Mouse (Mus musculus): ENCODE measurements around the gene Bricd5. TPM values are rescaled to one million over a fixed set of nuclear protein-coding genes. Genes with fewer than 3 reads are reported as not detected.

Bricd5 gene
- polyA plus RNA-seq, 1 experiment from 2014 or later: 0.77 TPM

DNA sequence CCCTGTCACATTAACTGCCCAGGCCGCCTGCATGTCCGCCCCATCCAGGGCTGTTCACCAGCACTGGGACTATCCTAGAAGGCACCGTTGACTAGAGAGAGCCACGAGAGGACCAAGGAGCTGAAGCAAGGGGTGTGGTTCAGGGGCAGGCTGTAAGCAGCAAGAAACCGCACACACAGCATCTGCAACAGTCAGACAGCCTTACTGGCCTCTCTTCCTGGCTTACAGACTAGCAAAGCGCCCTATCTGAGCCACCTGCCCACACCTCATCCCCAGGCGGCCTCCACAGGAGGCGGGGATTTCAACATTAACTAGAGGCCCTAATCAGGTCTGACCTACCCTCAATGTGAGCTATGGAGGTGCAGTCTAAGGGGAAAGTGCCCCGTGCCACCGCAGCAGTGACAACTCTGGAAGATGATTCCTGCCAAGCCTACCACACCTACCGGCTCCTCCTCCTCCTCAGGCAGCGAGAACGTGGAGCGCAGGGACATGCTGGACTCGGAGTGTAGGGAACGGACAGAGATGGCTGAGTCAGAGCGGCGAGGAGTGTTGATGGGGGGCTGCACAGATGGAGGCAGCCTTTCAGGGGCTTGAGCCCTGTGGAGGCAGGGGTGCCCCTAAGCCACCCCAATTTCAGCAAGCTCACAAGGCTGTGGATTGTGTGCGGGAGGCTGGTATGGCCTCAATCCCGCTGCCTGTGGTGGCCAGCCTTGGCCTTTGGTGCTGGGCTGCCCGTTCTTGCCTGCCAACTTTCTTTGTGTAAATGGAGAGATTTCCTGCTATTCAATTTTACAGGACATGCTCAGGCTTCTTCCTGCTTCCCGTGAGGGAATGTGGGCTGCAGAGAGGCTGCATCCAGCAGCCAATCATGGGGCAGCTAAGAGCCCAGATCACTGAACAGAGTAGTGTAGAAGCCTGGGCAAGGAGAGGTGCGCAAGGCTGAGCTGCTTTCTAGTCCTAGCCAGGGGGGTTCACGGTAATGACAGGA is 40.9 kb downstream of the Bricd5 start:
- Histone ChIP-seq H3K9ac (no peak overlapping the region), H3K9me3 (no peaks in the 10 kb centered on the region), H3K27me3 (no peaks in the 10 kb centered on the region), H3K4me2 (0 out of 2 replicates have a peak overlapping the region, but pooled peaks have one; percentile 11), H3K27ac (replicated peaks) (0 out of 2 replicates have a peak overlapping the region, but pooled peaks have one; percentile 25), H3K4me3 (no peak overlapping the region), H3K4me1 (replicated peaks) (no peaks in the 10 kb centered on the region), H3K36me3 (peaks cover 62% of the 10 kb centered on the region)
- 89% methylated on average over 24 of the region's 24 CpGs for WGBS
- no peak for ATAC-seq (ENCODE audit: low FRiP score, low read depth)

DNA sequence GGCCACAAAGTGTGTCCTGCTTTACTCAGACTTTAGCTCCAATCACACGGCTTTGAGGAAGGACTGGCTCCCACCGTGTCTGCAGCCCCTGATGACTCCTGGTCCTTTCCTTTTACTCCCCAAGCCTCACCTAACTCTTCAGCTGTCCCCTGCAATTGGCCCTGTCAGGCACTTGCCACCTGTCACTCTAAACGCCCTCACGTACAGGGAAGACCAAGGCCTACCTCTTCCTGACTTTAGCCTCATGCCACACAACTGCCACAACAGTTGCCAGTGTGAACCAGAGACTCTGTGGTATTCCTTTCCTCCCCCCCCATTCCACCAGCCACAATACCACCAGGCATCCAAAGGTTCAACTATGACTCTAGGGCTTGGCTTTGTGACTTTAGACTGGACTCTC is 46.8 kb downstream of the Bricd5 start:
- Histone ChIP-seq H3K27ac (replicated peaks) (no peak overlapping the region), H3K9ac (no peak overlapping the region), H3K4me3 (no peak overlapping the region), H3K4me1 (replicated peaks) (peaks cover 7% of the 10 kb centered on the region), H3K4me2 (no peak overlapping the region), H3K27me3 (no peaks in the 10 kb centered on the region), H3K9me3 (no peaks in the 10 kb centered on the region), H3K36me3 (peaks cover 23% of the 10 kb centered on the region)
- 97% methylated on average over 4 of the region's 4 CpGs for WGBS
- no peak for ATAC-seq (ENCODE audit: low FRiP score, low read depth)

DNA sequence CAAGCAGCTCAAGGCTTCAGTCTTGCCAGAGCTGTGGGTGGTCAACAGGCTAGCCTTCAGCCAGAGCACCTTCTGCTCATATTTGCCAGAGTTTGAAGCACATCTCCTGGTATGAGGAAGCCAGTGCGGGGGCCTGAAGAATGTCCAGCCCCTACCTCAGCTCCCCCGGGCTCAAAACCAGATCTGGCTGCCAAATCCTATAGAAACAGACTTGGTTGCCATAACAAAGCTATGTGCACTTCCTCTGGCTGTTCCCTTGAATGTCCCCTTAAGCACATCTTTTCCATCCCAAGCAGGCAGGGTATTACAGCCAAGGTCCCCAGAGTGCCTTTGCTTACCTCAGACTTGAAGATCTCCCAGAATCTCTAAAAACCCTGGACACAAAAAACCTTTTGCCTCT is 51.0 kb downstream of the Bricd5 start:
- Histone ChIP-seq H3K9me3 (no peaks in the 10 kb centered on the region), H3K4me3 (no peak overlapping the region), H3K27me3 (no peaks in the 10 kb centered on the region), H3K4me1 (replicated peaks) (peaks cover 33% of the 10 kb centered on the region), H3K9ac (no peak overlapping the region), H3K27ac (replicated peaks) (no peak overlapping the region), H3K4me2 (no peak overlapping the region), H3K36me3 (no peaks in the 10 kb centered on the region)
- WGBS: 85% methylated on average over 2 of the region's 2 CpGs
- ATAC-seq (ENCODE audit: low FRiP score, low read depth): no peak

Other genes with a start within 250 kb of the Bricd5 start
- 18.5 and 18.7 TPM in 2 replicates for gene Ccnf, start 222.4 kb upstream of the Bricd5 start, polyA plus RNA-seq (2015; fragmentation: Nextera tagmentation; extraction: Ambion mirVana)
- 0.48 and 1.1 TPM in 2 replicates for gene Abca17, start 122.8 kb upstream of the Bricd5 start, polyA plus RNA-seq (2015; fragmentation: Nextera tagmentation; extraction: Ambion mirVana)
- 31.0 and 31.9 TPM in 2 replicates for gene Abca3, start 121.9 kb upstream of the Bricd5 start, polyA plus RNA-seq (2015; fragmentation: Nextera tagmentation; extraction: Ambion mirVana)
- 301 and 335 TPM in 2 replicates for gene Rnps1, start 59.3 kb upstream of the Bricd5 start, polyA plus RNA-seq (2015; fragmentation: Nextera tagmentation; extraction: Ambion mirVana)
- gene Eci1, start 47.2 kb upstream of the Bricd5 start, polyA plus RNA-seq (2015; fragmentation: Nextera tagmentation; extraction: Ambion mirVana): 48.0 and 51.5 TPM in 2 replicates
- gene Dnase1l2, start 30.8 kb upstream of the Bricd5 start, polyA plus RNA-seq (2015; fragmentation: Nextera tagmentation; extraction: Ambion mirVana): 6.8 and 7.2 TPM in 2 replicates
- gene E4f1, start 3.6 kb upstream of the Bricd5 start, polyA plus RNA-seq (2015; fragmentation: Nextera tagmentation; extraction: Ambion mirVana): 46.7 and 50.5 TPM in 2 replicates
- 72.6 and 75.6 TPM in 2 replicates for gene Pgp, start 3.5 kb upstream of the Bricd5 start, polyA plus RNA-seq (2015; fragmentation: Nextera tagmentation; extraction: Ambion mirVana)
- gene Mlst8, start 5.2 kb downstream of the Bricd5 start, polyA plus RNA-seq (2015; fragmentation: Nextera tagmentation; extraction: Ambion mirVana): 35.4 and 36.0 TPM in 2 replicates
- 51.4 and 55.0 TPM in 2 replicates for gene Caskin1, start 14.7 kb downstream of the Bricd5 start, polyA plus RNA-seq (2015; fragmentation: Nextera tagmentation; extraction: Ambion mirVana)
- gene Traf7, start 54.1 kb downstream of the Bricd5 start, polyA plus RNA-seq (2015; fragmentation: Nextera tagmentation; extraction: Ambion mirVana): 88.7 and 91.0 TPM in 2 replicates
- gene Rab26, start 60.3 kb downstream of the Bricd5 start, polyA plus RNA-seq (2015; fragmentation: Nextera tagmentation; extraction: Ambion mirVana): 6.3 and 8.2 TPM in 2 replicates
- gene Pkd1, start 76.0 kb downstream of the Bricd5 start, polyA plus RNA-seq (2015; fragmentation: Nextera tagmentation; extraction: Ambion mirVana): 22.6 and 30.3 TPM in 2 replicates
- 71.7 and 81.0 TPM in 2 replicates for gene Tsc2, start 158.7 kb downstream of the Bricd5 start, polyA plus RNA-seq (2015; fragmentation: Nextera tagmentation; extraction: Ambion mirVana)
- gene Nthl1, start 158.8 kb downstream of the Bricd5 start, polyA plus RNA-seq (2015; fragmentation: Nextera tagmentation; extraction: Ambion mirVana): 11.4 and 11.6 TPM in 2 replicates
- gene Slc9a3r2, start 176.4 kb downstream of the Bricd5 start, polyA plus RNA-seq (2015; fragmentation: Nextera tagmentation; extraction: Ambion mirVana): 55.5 and 57.0 TPM in 2 replicates
- 0.31 and 0.54 TPM in 2 replicates for gene Npw, start 184.6 kb downstream of the Bricd5 start, polyA plus RNA-seq (2015; fragmentation: Nextera tagmentation; extraction: Ambion mirVana)
- 20.6 and 24.5 TPM in 2 replicates for gene Zfp598, start 195.8 kb downstream of the Bricd5 start, polyA plus RNA-seq (2015; fragmentation: Nextera tagmentation; extraction: Ambion mirVana)
- gene Syngr3, start 216.1 kb downstream of the Bricd5 start, polyA plus RNA-seq (2015; fragmentation: Nextera tagmentation; extraction: Ambion mirVana): 234 and 241 TPM in 2 replicates
- 36.5 and 36.6 TPM in 2 replicates for gene Gfer, start 222.3 kb downstream of the Bricd5 start, polyA plus RNA-seq (2015; fragmentation: Nextera tagmentation; extraction: Ambion mirVana)
- gene Noxo1, start 222.3 kb downstream of the Bricd5 start, polyA plus RNA-seq (2015; fragmentation: Nextera tagmentation; extraction: Ambion mirVana): 1.5 and 2.3 TPM in 2 replicates
- 64.2 and 64.9 TPM in 2 replicates for gene Tbl3, start 233.8 kb downstream of the Bricd5 start, polyA plus RNA-seq (2015; fragmentation: Nextera tagmentation; extraction: Ambion mirVana)
- not detected in 2 replicates for gene Rnf151, start 244.2 kb downstream of the Bricd5 start, polyA plus RNA-seq (2015; fragmentation: Nextera tagmentation; extraction: Ambion mirVana)
- gene Rps2, start 244.2 kb downstream of the Bricd5 start, polyA plus RNA-seq (2015; fragmentation: Nextera tagmentation; extraction: Ambion mirVana): 753 and 774 TPM in 2 replicates